Mouse (Mus musculus) urinary bladder, postnatal 25 days (tissue): ENCODE results near the gene Dynlrb2.

Source experiments
- DNase-seq: peaks from one replicate; pipeline ENCODE4 v3.0.0; 2022; ENCODE audit warnings: low spot score

Gene Dynlrb2

DNA sequence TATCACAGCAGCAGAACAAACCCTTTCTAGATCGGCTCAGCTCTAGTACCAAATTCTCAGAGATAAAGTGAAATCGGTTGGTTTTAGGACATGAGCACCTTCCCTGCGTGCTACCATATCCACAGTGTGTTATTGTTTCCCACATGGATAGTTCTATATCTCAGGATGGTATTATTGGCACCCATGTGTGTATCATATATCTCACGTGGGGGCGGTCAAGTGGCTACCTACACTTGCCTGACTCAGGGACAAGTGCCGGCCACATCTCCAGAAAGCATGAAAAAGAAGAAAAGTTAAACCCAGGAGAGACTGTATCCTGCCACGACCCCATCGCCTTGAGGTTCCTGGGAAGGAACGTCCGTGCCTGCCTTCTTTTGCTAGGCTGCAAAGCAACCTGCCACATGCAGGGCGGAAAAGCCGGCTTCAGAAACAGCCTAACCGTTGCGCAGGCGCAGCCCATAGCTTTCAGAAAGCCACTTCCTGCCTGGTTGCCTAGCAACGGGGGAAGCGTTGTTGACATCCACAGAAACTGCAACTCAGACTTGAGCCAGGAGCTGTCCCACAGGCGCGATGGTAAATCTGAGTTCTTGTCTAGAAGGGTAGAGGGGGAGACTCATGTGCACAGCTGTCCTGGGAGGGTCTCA is at the start of gene Dynlrb2:
Dynlrb2 (plus strand) TSS at position 498 of the 644 bp plus-strand sequence.
- peak; percentile 75 for DNase-seq

GRCm38 (mm10) chr8:116458569-116458968 is 46.2 kb upstream of the Dynlrb2 start:
- DNase-seq = no peak

DNA sequence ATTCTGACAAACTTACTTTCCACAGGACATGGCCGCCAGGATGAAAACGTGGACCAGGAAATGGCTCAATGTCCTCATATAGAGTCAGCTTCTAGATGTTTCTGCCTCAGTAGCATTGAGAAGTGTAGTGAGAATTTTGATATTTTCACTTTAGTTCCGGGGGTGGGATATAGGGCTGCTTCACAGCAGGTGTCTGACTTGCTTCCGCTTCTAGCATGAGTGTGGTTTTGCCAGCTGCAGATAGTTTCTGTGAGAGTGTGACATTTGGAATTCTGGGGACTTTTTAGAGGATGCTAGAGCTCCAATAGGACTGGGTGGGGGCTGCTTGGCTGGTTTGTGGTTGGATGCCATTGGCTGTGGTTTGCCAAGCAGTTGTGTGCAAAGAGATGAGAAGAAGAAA is 43.3 kb upstream of the Dynlrb2 start:
- no peak for DNase-seq

DNA sequence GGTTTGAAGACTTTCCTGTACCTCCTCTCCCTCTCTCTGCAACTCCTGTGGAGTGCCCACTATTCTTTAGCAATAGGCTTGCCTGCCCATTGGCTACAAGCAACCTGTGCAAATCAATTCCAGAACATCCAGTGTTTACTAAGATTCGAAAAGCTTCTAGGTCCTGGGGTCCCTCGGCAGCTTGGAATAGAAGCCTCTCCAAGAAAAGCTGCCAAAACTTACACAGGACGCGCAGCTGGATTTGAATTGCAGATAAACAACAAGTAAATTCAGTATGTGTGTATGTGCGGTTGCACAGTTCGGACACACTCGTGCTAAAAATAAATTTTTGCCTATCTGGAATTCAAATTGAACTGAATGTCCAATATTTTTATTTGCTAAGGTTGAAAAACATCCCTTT is 38.2 kb upstream of the Dynlrb2 start:
- no peak for DNase-seq

DNA sequence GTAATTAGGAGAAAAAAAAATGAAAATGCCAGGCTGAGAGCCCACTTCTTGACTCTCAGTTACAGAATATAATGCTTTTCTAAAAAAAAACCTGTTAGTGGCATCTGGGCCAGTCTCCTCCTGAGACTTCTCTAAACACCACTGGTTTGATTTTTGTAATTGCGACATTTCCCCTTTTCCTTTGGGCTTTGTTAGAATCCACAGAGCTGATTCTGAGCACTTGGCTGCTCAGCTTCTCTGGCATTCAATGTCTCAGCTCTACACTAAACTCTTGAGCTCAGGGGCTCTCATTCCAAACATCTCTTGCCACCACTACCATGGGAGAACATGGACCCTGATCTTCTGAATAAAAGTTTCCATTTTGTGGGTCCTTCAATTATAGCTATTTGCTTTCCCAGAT is 37.7 kb upstream of the Dynlrb2 start:
- no peak for DNase-seq

GRCm38 (mm10) chr8:116477941-116478340 is 26.8 kb upstream of the Dynlrb2 start:
- no peak for DNase-seq

- DNase-seq = no peak
These were observed 26.1 kb upstream of the Dynlrb2 start for GRCm38 (mm10) chr8:116478681-116479080.

- peak; percentile 54 for DNase-seq
These were observed 23.9 kb upstream of the Dynlrb2 start for GRCm38 (mm10) chr8:116480894-116481293.

DNA sequence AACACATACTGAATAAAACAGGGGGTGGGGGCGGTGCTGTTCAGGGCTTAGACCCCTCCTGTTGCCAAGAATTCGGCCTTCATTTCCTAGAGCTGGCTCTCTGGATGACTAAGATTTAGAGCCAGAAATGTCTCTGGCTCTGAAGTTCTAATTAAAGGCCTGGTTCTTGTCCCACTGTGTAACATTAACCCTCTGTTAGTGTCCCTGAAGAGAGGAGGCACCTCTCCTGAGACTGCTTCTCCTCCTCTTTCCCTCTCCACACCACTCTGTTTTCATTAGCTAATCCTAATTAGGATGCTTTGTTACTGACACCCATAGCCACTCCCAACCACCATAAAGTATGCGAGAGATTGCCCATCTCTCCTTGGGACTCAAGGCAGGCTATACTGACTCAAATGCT is 22.0 kb upstream of the Dynlrb2 start:
- no peak for DNase-seq

DNA sequence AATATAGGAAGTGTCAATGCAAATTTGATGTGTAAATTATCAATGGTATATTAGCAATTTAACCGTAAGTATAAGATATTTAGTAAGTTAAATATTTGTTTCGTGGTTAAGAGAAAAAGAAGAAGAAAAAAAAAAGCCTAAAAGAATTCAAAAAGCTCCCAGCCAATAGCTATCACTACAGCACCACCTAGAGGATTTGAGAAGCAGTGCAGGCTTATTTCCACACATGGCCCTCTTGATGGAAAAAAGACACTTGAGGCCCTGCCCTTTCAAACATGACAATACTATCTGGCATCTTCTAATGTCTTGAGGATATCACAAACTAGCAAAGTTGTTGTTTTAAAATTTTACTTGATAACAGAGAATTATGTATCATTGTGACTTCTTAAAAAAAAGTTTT is 20.7 kb upstream of the Dynlrb2 start:
- DNase-seq = no peak

DNA sequence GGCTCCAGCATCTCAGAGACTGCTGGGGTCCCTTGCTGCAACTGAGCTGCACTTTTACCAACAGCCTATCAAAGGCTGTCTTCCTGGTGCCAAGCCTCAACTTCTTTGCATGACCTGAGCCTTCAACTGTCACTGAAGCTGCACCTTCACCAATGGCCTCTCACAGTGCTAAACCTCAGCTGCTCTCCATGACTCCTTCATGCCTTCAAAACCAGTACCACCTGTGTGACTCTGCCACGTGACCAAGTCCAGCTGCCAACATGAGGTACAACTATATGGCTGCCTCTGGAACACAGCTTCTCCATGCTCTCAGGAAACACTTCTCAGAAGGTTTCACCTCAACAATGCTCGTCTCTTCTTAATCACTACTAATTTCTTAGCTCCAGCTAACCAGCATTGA is 16.2 kb upstream of the Dynlrb2 start:
- no peak for DNase-seq

- DNase-seq = no peak
These were observed 4.5 kb upstream of the Dynlrb2 start for GRCm38 (mm10) chr8:116500057-116500809.

DNA sequence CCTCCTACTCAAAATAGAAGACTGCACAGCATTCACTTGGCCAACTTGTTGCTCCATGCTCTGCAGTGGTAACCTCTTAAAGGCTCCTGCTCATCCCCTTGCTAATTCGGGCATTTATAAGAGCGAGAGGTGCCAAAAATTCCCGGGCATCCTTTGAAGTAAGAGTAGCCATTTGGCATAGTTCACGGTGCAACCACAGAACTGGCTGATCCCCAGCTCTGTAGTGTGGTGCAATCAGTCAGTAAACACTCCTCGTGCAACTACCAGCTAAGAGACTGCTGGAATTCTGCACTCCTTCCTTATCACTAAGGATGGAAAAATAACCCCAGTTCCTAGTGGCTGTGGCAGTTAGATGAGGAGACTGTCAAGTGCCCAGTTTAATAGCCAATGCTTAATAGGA is 3.9 kb downstream of the Dynlrb2 start:
- DNase-seq = no peak

DNA sequence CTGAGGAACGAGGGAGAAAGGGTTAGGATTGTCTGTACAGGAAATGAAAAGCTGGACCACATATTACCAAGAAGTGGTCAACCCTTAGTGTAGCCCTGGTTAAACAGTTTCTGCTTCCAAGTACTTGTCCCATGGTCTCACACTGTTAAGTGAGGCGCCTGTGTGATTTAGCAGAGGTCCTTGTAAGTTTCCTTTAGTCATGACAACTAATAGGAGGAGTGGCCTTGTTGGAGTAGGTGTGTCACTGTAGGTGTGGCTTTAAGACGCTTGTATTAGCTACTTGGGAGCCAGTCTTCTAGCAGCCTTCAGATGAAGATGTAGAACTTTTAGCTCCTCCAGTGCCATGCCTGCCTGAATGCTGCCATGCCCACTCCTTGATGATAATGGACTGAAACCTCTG is 4.5 kb downstream of the Dynlrb2 start:
- DNase-seq = no peak

GRCm38 (mm10) chr8:116519676-116520075 is 14.9 kb downstream of the Dynlrb2 start:
- DNase-seq = no peak

GRCm38 (mm10) chr8:116521208-116521607 is 16.4 kb downstream of the Dynlrb2 start:
- no peak for DNase-seq

GRCm38 (mm10) chr8:116521641-116522040 is 16.9 kb downstream of the Dynlrb2 start:
- DNase-seq = no peak

GRCm38 (mm10) chr8:116522104-116522767 is 17.5 kb downstream of the Dynlrb2 start:
- no peak for DNase-seq

DNA sequence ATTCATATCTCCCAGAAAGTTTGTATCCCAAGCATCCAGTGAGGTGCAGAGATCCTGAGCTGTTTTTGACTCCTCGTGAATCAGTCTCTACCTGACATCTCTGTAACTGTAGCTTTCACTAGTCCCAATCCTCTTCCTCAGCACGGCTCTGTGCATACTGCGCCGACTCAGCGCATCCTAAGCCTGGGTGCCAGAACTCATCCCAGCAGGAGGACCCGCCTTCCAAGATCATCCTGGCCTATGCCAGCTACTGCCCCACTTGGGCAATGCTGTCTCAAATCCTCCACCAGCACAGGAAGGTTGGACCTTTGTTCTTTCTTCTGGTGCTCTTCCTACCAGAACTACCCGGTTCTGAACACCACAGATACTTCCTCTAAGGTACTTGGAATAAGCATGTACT is 20.1 kb downstream of the Dynlrb2 start:
- DNase-seq = no peak

- no peak for DNase-seq
These were observed 24.0 kb downstream of the Dynlrb2 start for GRCm38 (mm10) chr8:116528736-116529135.

- no peak for DNase-seq
These were observed 28.3 kb downstream of the Dynlrb2 start for GRCm38 (mm10) chr8:116533081-116533480.

DNA sequence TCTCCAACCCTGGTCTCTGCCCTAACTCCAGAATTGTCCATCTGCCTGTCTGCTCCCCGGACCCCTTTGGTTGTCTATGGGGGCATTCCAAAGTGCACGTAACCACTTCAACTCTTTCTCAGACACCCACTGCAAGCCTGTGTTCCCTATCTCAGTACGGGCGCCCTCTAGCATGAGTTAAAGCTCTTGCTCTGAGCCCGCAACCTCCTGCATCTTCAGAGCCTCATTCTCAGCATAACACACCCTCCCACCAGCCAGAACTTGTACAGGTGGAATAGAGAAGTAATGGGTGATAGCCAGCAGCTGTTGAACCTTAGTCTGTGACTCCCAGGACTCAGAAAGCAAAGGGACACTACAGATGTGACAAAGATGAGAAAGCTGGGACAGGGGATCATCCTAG is 32.0 kb downstream of the Dynlrb2 start:
- DNase-seq = no peak

DNA sequence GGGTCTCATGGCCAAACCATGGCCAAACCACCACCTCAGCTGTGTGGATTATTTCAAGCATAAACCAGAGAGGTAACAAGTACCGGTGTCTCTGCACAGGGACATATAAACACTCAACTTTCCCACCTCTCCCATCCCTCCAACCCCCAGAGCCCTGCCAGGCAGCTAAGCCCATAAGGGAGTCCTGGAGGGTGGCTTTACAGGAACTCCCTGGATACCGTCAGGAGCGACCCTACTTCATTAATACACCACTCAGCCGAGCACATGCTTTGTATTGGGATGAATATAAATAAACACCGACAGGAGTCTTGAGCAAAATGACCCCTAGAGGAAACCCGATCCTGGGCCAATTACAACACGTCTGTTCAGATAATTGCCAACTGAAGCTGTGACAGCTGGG is 34.0 kb downstream of the Dynlrb2 start:
- DNase-seq = no peak
